Mouse (Mus musculus): ENCODE measurements at regions not wholly inside any gene's neighbourhood (a gene's known extent, or its start where the extent isn't known, plus 50 kb on each side); places are given as distances from the start of the nearest gene placed in this dataset.
A peak's percentile ranks its signal among the peaks of the same experiment; 100 is the strongest.

DNA sequence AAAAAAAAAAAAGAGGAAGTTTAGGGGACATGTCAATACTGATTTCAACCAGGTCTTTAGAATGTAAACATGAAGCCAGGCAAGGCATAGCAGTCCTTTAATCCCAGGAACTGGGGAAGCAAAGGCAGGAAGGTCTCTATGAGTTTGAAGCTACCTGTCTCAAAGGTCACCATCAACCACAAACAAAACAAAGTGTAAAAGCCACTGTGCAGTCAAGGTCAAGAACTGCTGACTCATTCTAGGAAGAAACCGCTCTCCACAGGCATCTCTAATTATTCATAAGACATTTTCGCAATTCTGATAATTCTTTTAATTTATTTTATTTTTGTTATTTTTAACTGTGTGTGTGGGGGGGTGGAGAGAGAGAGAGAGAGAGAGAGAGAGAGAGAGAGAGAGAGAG lies 364.0 kb downstream of the Cntnap4 start:
- Histone ChIP-seq H3K27ac (no peak overlapping the region), H3K4me3 (replicated peaks) (no peak overlapping the region), H3K9me3 (no peaks in the 10 kb centered on the region), H3K9ac (no peak overlapping the region), H3K4me1 (replicated peaks) (no peaks in the 10 kb centered on the region), H3K36me3 (no peaks in the 10 kb centered on the region), H3K4me2 (replicated peaks) (no peak overlapping the region), H3K27me3 (replicated peaks) (no peaks in the 10 kb centered on the region)
- no peak for ATAC-seq
- 89% methylated on average over 2 of the region's 2 CpGs for WGBS

GRCm38 (mm10) chr8:112935411-112935810 lies 365.6 kb downstream of the Cntnap4 start:
- WGBS, result 46% methylated on average over 3 of the region's 3 CpGs
- Histone ChIP-seq H3K27me3 (replicated peaks) (no peaks in the 10 kb centered on the region), H3K4me3 (replicated peaks) (no peak overlapping the region), H3K4me2 (replicated peaks) (no peak overlapping the region), H3K27ac (no peak overlapping the region), H3K4me1 (replicated peaks) (no peaks in the 10 kb centered on the region), H3K9ac (no peak overlapping the region), H3K9me3 (no peaks in the 10 kb centered on the region), H3K36me3 (no peaks in the 10 kb centered on the region)
- no peak for ATAC-seq

DNA sequence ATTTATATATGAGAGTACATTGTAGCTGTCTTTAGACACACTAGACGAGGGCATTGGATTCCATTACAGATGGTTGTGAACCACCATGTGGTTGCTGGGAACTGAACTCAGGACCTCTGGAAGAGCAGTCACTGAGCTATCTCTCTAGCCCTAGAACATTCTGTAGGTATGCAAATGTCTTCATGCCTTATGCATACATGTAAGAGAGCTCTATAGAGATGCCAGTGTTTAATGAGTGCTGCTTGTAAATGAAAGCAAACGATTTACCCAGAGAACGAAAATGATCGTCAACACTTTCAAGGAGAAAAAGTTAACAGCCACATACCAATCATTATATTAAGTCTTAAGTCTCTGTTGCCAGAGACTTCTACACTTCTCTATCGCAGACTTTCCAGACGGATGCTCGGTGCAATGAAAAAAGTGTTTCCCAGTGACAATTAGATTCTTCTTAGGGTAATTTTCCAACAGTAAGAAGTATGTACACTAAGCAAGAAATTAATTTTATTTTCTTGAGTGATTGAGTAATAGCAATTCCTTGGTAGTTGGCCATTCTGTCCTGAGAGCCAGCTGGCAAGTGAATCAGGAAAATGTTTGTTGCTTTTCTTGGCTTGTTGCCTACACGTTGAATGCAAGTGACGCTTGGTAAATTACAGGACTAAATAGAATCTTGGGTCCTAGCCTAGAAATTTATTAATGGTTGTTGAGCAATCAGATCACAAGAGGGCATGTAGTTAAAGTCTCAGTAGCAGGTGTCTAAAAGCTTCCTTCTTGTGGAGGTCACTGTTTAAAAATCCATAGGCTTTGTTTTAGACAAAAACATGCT lies 366.3 kb downstream of the Cntnap4 start:
- Histone ChIP-seq H3K27me3 (replicated peaks) (no peaks in the 10 kb centered on the region), H3K27ac (no peak overlapping the region), H3K9ac (no peak overlapping the region), H3K36me3 (no peaks in the 10 kb centered on the region), H3K4me1 (replicated peaks) (no peaks in the 10 kb centered on the region), H3K4me2 (replicated peaks) (no peak overlapping the region), H3K9me3 (no peaks in the 10 kb centered on the region), H3K4me3 (replicated peaks) (no peak overlapping the region)
- WGBS, result 79% methylated on average over 9 of the region's 9 CpGs
- no peak for ATAC-seq

GRCm38 (mm10) chr8:112972418-112972817 lies 402.6 kb downstream of the Cntnap4 start:
- ATAC-seq, result peak; percentile 31; the same call in 1 of the 2 replicates

DNA sequence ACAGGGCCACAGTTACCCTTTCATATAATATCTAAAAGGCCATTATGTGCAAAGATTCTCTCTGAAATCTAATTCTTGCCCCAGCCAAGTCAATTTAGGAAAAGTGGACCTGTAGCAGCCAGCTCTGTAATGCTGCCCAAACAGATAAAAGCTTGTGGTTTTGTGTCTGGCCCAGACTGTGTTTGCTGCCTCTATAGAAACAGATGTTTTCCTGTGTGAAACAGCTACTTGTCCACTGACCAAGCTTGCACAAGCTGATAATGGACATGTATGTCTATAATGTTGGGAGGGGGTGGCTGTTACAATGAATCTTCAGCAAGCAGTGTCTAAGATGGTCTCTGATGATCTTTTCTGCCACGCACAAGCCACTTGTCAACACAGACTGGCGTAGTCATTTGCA lies 405.9 kb downstream of the Cntnap4 start:
- Histone ChIP-seq H3K27ac (no peak overlapping the region), H3K36me3 (no peaks in the 10 kb centered on the region), H3K9me3 (no peaks in the 10 kb centered on the region), H3K27me3 (replicated peaks) (no peaks in the 10 kb centered on the region), H3K4me3 (replicated peaks) (no peak overlapping the region), H3K9ac (no peak overlapping the region), H3K4me2 (replicated peaks) (no peak overlapping the region), H3K4me1 (replicated peaks) (no peaks in the 10 kb centered on the region)
- ATAC-seq, result no peak
- 95% methylated on average over 2 of the region's 2 CpGs for WGBS

More at GRCm38 (mm10) chr8:112972418-112972817, 402.6 kb downstream of the Cntnap4 start:
- no peaks in the 10 kb centered on the region for H3K4me1 ChIP-seq (replicated peaks)
- no peak overlapping the region for H3K4me2 ChIP-seq (replicated peaks)
- H3K27me3 ChIP-seq (replicated peaks), result no peaks in the 10 kb centered on the region
- H3K9ac ChIP-seq, result no peak overlapping the region
- no peaks in the 10 kb centered on the region for H3K9me3 ChIP-seq
- no peak overlapping the region for H3K27ac ChIP-seq
- 4% methylated on average over 6 of the region's 6 CpGs for WGBS
- no peak overlapping the region for H3K4me3 ChIP-seq (replicated peaks)
- H3K36me3 ChIP-seq, result no peaks in the 10 kb centered on the region

DNA sequence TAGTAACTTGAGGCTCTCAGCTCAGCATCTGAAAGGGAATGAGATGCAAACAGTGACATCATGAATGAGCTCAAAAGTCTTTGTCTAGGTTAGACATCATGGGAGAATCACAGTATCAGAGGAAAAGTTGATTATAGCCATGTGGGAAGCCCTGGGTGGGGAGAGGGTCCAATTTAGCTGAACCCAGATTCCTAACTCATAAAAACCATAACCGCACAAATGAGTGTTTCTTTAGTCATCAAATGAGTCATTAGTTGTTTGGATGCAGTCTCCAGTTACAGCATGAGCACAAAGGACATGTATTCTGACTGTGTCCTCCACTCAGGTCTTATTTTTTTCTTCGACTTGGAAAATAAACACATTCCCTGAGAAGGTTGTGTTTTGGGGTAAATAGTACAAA lies 406.5 kb downstream of the Cntnap4 start:
- no peak for ATAC-seq
- WGBS, result 86% methylated on average over 2 of the region's 2 CpGs

DNA sequence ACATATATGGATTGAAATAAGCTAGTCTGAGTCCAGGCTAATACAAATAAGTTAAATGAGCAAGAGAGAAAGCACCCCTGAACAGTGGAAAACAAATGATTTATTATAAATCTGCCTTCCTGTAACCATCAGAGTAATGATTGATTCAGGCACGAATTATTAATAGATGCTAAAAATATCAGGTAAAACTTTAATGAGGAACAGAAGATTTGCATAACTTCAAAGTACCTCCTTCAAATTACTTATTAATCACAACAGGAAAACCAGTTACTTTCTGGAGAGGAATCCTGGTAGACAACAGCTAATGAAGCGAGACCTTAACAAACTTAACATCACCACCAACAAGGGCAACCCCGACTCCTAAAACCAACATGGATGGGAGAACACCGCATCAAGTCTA lies 423.9 kb downstream of the Cntnap4 start:
- ATAC-seq, result no peak
- Histone ChIP-seq H3K36me3 (no peaks in the 10 kb centered on the region), H3K9me3 (no peaks in the 10 kb centered on the region), H3K27me3 (replicated peaks) (no peaks in the 10 kb centered on the region), H3K4me2 (replicated peaks) (no peak overlapping the region), H3K4me1 (replicated peaks) (no peaks in the 10 kb centered on the region), H3K27ac (no peak overlapping the region), H3K9ac (no peak overlapping the region), H3K4me3 (replicated peaks) (no peak overlapping the region)
- 82% methylated on average over 4 of the region's 4 CpGs for WGBS

More for the DNA sequence above, 406.5 kb downstream of the Cntnap4 start:
- Histone ChIP-seq H3K4me2 (replicated peaks) (no peak overlapping the region), H3K27me3 (replicated peaks) (no peaks in the 10 kb centered on the region), H3K9ac (no peak overlapping the region), H3K4me3 (replicated peaks) (no peak overlapping the region), H3K27ac (no peak overlapping the region), H3K4me1 (replicated peaks) (no peaks in the 10 kb centered on the region), H3K36me3 (no peaks in the 10 kb centered on the region), H3K9me3 (no peaks in the 10 kb centered on the region)

GRCm38 (mm10) chr8:113007356-113007755 lies 437.5 kb downstream of the Cntnap4 start:
- Histone ChIP-seq H3K4me1 (replicated peaks) (no peaks in the 10 kb centered on the region), H3K36me3 (no peaks in the 10 kb centered on the region), H3K4me2 (replicated peaks) (no peak overlapping the region), H3K4me3 (replicated peaks) (no peak overlapping the region), H3K9me3 (no peaks in the 10 kb centered on the region), H3K27ac (no peak overlapping the region), H3K27me3 (replicated peaks) (no peaks in the 10 kb centered on the region), H3K9ac (no peak overlapping the region)
- ATAC-seq, result no peak
- WGBS, result 60% methylated on average over 4 of the region's 4 CpGs

- Histone ChIP-seq H3K4me2 (replicated peaks) (no peak overlapping the region), H3K9me3 (no peaks in the 10 kb centered on the region), H3K36me3 (no peaks in the 10 kb centered on the region), H3K27me3 (replicated peaks) (no peaks in the 10 kb centered on the region), H3K4me3 (replicated peaks) (no peak overlapping the region), H3K9ac (no peak overlapping the region), H3K4me1 (replicated peaks) (no peaks in the 10 kb centered on the region), H3K27ac (no peak overlapping the region)
- ATAC-seq, result no peak
- 80% methylated on average over 9 of the region's 9 CpGs for WGBS
Observed at GRCm38 (mm10) chr8:113028880-113029279, 459.0 kb downstream of the Cntnap4 start.

- 87% methylated on average over 8 of the region's 8 CpGs for WGBS
- no peak for ATAC-seq
- Histone ChIP-seq H3K4me3 (replicated peaks) (no peak overlapping the region), H3K36me3 (no peaks in the 10 kb centered on the region), H3K9ac (no peak overlapping the region), H3K4me1 (replicated peaks) (no peaks in the 10 kb centered on the region), H3K4me2 (replicated peaks) (no peak overlapping the region), H3K27me3 (replicated peaks) (no peaks in the 10 kb centered on the region), H3K9me3 (no peaks in the 10 kb centered on the region), H3K27ac (no peak overlapping the region)
Observed at GRCm38 (mm10) chr8:113051770-113052473, 482.1 kb downstream of the Cntnap4 start.

GRCm38 (mm10) chr8:113065246-113066169 lies 495.7 kb downstream of the Cntnap4 start:
- Histone ChIP-seq H3K4me2 (replicated peaks) (no peak overlapping the region), H3K4me1 (replicated peaks) (no peaks in the 10 kb centered on the region), H3K27ac (no peak overlapping the region), H3K27me3 (replicated peaks) (no peaks in the 10 kb centered on the region), H3K36me3 (no peaks in the 10 kb centered on the region), H3K9ac (no peak overlapping the region), H3K9me3 (no peaks in the 10 kb centered on the region), H3K4me3 (replicated peaks) (no peak overlapping the region)
- WGBS, result 62% methylated on average over 2 of the region's 2 CpGs
- no peak for ATAC-seq

- no peaks in the 10 kb centered on the region for H3K4me1 ChIP-seq (replicated peaks)
- WGBS, result 79% methylated on average over 6 of the region's 6 CpGs
- H3K27ac ChIP-seq, result no peak overlapping the region
- H3K4me3 ChIP-seq (replicated peaks), result no peak overlapping the region
- no peaks in the 10 kb centered on the region for H3K27me3 ChIP-seq (replicated peaks)
- no peak for ATAC-seq
- H3K36me3 ChIP-seq, result no peaks in the 10 kb centered on the region
- H3K4me2 ChIP-seq (replicated peaks), result no peak overlapping the region
- no peak overlapping the region for H3K9ac ChIP-seq
- H3K9me3 ChIP-seq, result no peaks in the 10 kb centered on the region
Observed at GRCm38 (mm10) chr8:113066170-113066708, 496.4 kb downstream of the Cntnap4 start.
